Mouse (Mus musculus): ENCODE results near the gene Mrpl21. TPM values are rescaled to one million over a fixed set of nuclear protein-coding genes. Genes with fewer than 3 reads are reported as not detected.

The Mrpl21 gene
- polyA plus RNA-seq (2012; rRNA removed): 29.0 and 34.3 TPM in 2 replicates

DNA sequence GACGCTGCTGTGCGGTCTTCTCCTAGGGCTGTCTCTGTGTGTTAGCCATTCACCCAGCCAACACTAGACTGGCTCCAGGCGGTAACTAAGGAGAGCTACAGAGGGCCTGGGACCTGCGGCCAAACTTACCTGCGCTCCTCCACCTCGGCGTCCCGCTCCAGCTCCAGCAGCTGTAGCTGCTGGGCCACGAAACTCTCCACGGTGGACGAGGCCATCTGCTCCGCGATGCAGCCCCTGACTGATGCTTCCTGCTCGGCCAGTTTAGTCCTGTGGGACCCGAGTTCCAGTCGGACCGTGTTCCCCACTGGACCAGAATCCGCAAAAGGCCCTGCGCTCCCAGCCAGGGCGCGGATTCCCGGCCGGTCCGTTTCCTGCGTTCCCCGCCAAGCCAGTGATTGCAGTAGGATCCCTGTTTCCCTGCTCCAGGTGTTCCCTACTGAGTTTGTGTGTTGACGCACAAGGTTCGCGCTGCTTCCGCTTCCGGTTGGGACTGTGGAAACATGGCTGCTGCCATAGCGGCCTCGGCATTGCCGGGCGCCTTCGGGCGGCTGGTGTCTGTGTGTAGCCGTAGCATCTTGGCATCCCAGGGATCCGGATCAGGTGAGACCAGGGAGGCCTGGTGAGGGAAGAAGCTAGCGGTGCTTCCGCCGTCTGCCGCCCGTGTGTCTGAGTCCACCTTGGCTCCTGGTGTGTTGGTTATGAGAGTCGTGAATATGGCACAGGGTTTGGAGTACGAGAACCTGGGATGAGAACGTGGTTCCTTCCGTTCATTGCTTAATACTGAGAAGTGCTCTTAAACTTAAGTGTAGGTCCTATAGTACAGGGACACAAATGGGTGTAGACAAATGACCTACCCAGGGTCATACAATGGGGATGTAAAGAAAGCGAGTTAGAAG lies at the start of gene Mrpl21, which contains the start of gene Ighmbp2:
Gene Mrpl21, plus strand, starts transcription at position 330 of the 896 bp plus-strand sequence.
Gene Ighmbp2, minus strand, starts transcription at position 446 of the 896 bp plus-strand sequence.
- Histone ChIP-seq H3K4me3 (ENCODE audit: low read depth, low read length) (peak within 1 kb of the TSS; percentile 81), H3K4me1 (ENCODE audit: control insufficient read depth, insufficient read depth, insufficient read length, low read length) (peaks cover 6% of the 10 kb centered on the region; the same call in 1 of the 2 replicates), H3K36me3 (ENCODE audit: control insufficient read depth, insufficient read depth, low read length) (peaks cover 18% of the 10 kb centered on the region; the same call in 1 of the 2 replicates), H3K27ac (ENCODE audit: insufficient read depth, low read depth, low read length) (peak within 1 kb of the TSS; percentile 14; the same call in 1 of the 2 replicates), H3K27me3 (ENCODE audit: control insufficient read depth, insufficient read depth, low read length) (no peaks in the 10 kb centered on the region)
- WGBS: under 1% methylated on average over 49 of the region's 49 CpGs
- peak; percentile 68 for TF ChIP-seq POLR2A (IDR thresholded peaks at IDR 0.05; ENCODE audit: low read depth, low read length)
- TF ChIP-seq CTCF (IDR thresholded peaks at IDR 0.05; ENCODE audit: extremely low read depth, insufficient read length, insufficient replicate concordance, low read depth, low read length): no peak

DNA sequence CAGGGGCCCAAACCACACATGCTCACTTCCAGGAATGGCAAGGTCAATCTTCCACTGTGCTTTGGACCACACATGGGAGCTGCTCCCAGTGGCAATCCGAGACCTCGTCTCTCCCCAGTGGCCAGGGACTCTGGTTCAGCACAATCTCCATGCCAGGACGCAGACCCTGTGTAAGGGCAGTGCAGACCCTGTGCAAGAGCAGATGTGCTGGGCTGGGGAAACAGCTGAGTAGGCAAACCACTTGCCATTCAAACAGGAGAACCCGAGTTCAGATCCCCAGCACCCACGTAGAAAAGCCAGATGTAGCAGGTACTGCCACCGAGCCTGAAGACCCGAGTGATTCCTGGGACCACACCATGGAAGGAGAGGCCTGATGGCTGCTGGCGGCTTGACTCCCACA lies 22.7 kb upstream of the Mrpl21 start:
- WGBS: 96% methylated on average over 8 of the region's 8 CpGs
- H3K27ac ChIP-seq (ENCODE audit: insufficient read depth, low read depth, low read length): no peak overlapping the region
- no peak overlapping the region for H3K4me3 ChIP-seq (ENCODE audit: low read depth, low read length)
- peaks cover 26% of the 10 kb centered on the region for H3K36me3 ChIP-seq (ENCODE audit: control insufficient read depth, insufficient read depth, low read length)
- H3K27me3 ChIP-seq (ENCODE audit: control insufficient read depth, insufficient read depth, low read length): no peaks in the 10 kb centered on the region
- TF ChIP-seq POLR2A (IDR thresholded peaks at IDR 0.05; ENCODE audit: low read depth, low read length) (no peak), CTCF (IDR thresholded peaks at IDR 0.05; ENCODE audit: extremely low read depth, insufficient read length, insufficient replicate concordance, low read depth, low read length) (no peak)
- no peaks in the 10 kb centered on the region for H3K4me1 ChIP-seq (ENCODE audit: control insufficient read depth, insufficient read depth, insufficient read length, low read length)

DNA sequence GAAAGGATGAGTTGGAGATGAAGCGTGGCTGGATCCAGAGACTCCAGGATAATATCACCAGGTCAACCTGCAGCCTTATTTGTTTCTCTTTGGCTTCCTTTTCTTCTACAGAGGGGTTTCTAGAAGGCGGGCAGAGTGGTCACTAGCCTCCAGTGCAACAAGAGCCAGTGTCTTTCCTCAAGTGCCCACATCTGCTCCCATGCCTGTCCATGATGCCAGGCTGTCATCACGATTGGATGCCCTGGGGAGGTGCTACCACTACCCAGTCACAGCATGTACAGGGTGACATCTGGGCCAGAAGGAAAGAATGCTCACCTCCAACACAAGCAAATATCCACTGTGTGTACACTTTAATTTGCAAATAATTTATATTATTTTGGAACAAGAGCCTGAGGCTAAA lies 22.1 kb upstream of the Mrpl21 start:
- WGBS: 86% methylated on average over 3 of the region's 3 CpGs

DNA sequence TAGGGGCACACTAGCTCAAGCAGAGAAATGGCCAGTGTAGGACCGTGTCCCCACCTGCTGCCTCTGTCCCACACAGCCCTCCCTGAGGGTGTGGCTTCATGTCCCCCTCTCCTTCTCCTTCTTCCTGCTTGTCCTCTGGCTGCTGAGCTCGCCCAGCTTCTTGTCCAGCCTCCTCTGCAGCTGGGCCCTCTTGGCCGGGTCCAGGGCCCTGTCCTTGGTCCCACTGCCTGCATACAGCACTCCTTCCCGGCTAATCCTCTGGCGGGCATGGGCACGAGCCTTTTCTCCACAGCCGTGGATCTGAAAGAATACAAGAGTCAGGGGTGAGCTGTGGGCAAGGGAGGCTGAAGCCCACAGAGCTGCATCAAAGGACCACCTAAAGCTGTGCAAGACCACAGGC lies 21.4 kb upstream of the Mrpl21 start:
- H3K4me1 ChIP-seq (ENCODE audit: control insufficient read depth, insufficient read depth, insufficient read length, low read length): no peaks in the 10 kb centered on the region
- no peak overlapping the region for H3K27ac ChIP-seq (ENCODE audit: insufficient read depth, low read depth, low read length)
- whole genome bisulfite sequencing: 94% methylated on average over 7 of the region's 7 CpGs
- no peak for TF ChIP-seq CTCF (IDR thresholded peaks at IDR 0.05; ENCODE audit: extremely low read depth, insufficient read length, insufficient replicate concordance, low read depth, low read length)
- no peak for TF ChIP-seq POLR2A (IDR thresholded peaks at IDR 0.05; ENCODE audit: low read depth, low read length)
- no peaks in the 10 kb centered on the region for H3K27me3 ChIP-seq (ENCODE audit: control insufficient read depth, insufficient read depth, low read length)
- H3K4me3 ChIP-seq (ENCODE audit: low read depth, low read length): no peak overlapping the region
- peaks cover 34% of the 10 kb centered on the region for H3K36me3 ChIP-seq (ENCODE audit: control insufficient read depth, insufficient read depth, low read length)

More for the DNA sequence above, 22.1 kb upstream of the Mrpl21 start:
- no peaks in the 10 kb centered on the region for H3K27me3 ChIP-seq (ENCODE audit: control insufficient read depth, insufficient read depth, low read length)
- TF ChIP-seq POLR2A (IDR thresholded peaks at IDR 0.05; ENCODE audit: low read depth, low read length) (no peak), CTCF (IDR thresholded peaks at IDR 0.05; ENCODE audit: extremely low read depth, insufficient read length, insufficient replicate concordance, low read depth, low read length) (no peak)
- H3K27ac ChIP-seq (ENCODE audit: insufficient read depth, low read depth, low read length): no peak overlapping the region
- H3K36me3 ChIP-seq (ENCODE audit: control insufficient read depth, insufficient read depth, low read length): peaks cover 30% of the 10 kb centered on the region
- no peak overlapping the region for H3K4me3 ChIP-seq (ENCODE audit: low read depth, low read length)
- no peaks in the 10 kb centered on the region for H3K4me1 ChIP-seq (ENCODE audit: control insufficient read depth, insufficient read depth, insufficient read length, low read length)

DNA sequence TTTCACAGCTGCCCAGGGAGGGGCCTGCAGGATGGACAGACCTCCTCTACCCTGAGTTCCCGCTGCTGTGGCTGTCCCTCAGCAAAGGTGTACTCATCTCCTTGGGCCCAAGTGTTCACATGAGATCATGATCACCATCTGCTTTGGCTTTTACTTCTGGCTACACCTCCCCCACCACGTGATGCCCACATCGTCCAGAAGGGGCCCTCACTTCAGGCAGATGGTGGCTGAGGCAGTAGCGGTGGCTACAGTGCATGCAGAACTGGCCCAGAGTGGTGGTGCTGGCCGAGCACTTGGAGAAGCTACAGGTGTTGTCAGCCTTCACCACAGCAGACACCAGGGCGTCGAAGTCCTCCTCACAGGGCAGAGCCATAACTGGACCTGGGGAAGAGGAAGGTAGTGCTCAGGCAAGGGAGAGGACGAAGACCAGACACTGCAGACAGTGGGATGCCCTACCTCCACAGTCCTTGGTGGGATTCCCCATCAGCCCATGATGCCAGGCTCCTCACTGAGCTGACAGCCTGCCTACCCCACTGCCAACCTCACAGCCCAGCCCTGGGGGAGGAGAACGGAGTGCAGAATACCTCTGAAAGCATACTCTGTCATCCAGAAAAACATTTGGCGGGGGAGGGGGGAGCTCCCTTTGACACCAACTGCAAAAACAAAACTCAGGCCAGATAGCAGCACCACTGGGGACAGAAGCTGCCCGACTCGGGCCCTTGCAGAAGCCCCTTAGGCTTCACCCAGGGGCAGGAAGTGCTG lies 20.8 kb upstream of the Mrpl21 start:
- Histone ChIP-seq H3K4me3 (ENCODE audit: low read depth, low read length) (no peak overlapping the region), H3K4me1 (ENCODE audit: control insufficient read depth, insufficient read depth, insufficient read length, low read length) (no peaks in the 10 kb centered on the region), H3K36me3 (ENCODE audit: control insufficient read depth, insufficient read depth, low read length) (peaks cover 38% of the 10 kb centered on the region), H3K27ac (ENCODE audit: insufficient read depth, low read depth, low read length) (no peak overlapping the region), H3K27me3 (ENCODE audit: control insufficient read depth, insufficient read depth, low read length) (no peaks in the 10 kb centered on the region)
- TF ChIP-seq CTCF (IDR thresholded peaks at IDR 0.05; ENCODE audit: extremely low read depth, insufficient read length, insufficient replicate concordance, low read depth, low read length): no peak
- TF ChIP-seq POLR2A (IDR thresholded peaks at IDR 0.05; ENCODE audit: low read depth, low read length): no peak
- 85% methylated on average over 12 of the region's 12 CpGs for WGBS

DNA sequence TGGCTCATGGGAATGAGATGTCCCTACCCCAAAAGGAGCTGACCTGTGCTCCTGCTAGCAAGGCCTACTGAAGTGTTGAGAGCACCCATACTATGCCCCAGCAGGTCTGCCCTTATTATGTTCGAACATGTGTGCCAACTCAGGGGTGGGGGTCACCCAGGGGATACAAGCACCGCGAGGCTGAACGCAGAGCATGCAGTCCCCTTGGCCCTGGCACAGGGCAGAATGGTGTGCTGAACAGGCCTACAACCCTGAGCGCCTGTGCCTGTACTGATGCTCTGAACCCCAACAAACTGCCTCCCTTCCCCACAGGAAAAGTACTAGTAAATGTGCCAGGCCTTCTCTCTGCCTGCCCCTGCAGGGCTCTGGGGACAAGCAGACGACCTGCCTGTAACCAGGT lies 18.4 kb upstream of the Mrpl21 start:
- TF ChIP-seq CTCF (IDR thresholded peaks at IDR 0.05; ENCODE audit: extremely low read depth, insufficient read length, insufficient replicate concordance, low read depth, low read length) (no peak), POLR2A (IDR thresholded peaks at IDR 0.05; ENCODE audit: low read depth, low read length) (no peak)
- Histone ChIP-seq H3K36me3 (ENCODE audit: control insufficient read depth, insufficient read depth, low read length) (peaks cover 57% of the 10 kb centered on the region), H3K27ac (ENCODE audit: insufficient read depth, low read depth, low read length) (no peak overlapping the region), H3K4me3 (ENCODE audit: low read depth, low read length) (no peak overlapping the region), H3K27me3 (ENCODE audit: control insufficient read depth, insufficient read depth, low read length) (no peaks in the 10 kb centered on the region), H3K4me1 (ENCODE audit: control insufficient read depth, insufficient read depth, insufficient read length, low read length) (no peaks in the 10 kb centered on the region)
- 94% methylated on average over 6 of the region's 6 CpGs for WGBS

DNA sequence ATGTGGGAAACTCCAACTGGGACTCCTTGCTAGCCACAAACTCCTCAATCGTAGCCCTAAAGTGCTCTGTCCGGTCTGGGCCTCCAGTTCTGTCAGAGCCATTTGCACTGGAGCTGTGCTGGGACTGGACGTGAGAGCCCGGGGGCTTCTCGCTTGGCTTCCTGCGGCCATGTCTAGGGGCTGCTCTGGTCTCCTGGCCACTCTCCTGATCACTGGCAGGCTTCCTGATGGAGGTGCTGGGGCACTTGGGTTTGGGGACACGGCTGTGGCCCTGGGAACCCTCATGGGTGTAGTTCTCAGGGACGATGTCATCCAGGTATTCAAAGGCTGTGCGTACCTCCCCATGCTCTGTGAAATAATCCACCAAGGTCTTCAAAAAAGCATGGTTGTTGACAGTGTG lies 17.5 kb upstream of the Mrpl21 start:
- 96% methylated on average over 9 of the region's 9 CpGs for whole genome bisulfite sequencing
- H3K27me3 ChIP-seq (ENCODE audit: control insufficient read depth, insufficient read depth, low read length): no peaks in the 10 kb centered on the region
- H3K4me3 ChIP-seq (ENCODE audit: low read depth, low read length): no peak overlapping the region
- no peak overlapping the region for H3K27ac ChIP-seq (ENCODE audit: insufficient read depth, low read depth, low read length)
- no peaks in the 10 kb centered on the region for H3K4me1 ChIP-seq (ENCODE audit: control insufficient read depth, insufficient read depth, insufficient read length, low read length)
- H3K36me3 ChIP-seq (ENCODE audit: control insufficient read depth, insufficient read depth, low read length): peaks cover 59% of the 10 kb centered on the region
- TF ChIP-seq POLR2A (IDR thresholded peaks at IDR 0.05; ENCODE audit: low read depth, low read length) (no peak), CTCF (IDR thresholded peaks at IDR 0.05; ENCODE audit: extremely low read depth, insufficient read length, insufficient replicate concordance, low read depth, low read length) (no peak)
